Mouse (Mus musculus): ENCODE data around the gene Gm42688. TPM values are rescaled to one million over a fixed set of nuclear protein-coding genes. Genes with fewer than 3 reads are reported as not detected.

Gene Gm42688
- polyA plus RNA-seq, 1 experiment: 4.2 TPM

DNA sequence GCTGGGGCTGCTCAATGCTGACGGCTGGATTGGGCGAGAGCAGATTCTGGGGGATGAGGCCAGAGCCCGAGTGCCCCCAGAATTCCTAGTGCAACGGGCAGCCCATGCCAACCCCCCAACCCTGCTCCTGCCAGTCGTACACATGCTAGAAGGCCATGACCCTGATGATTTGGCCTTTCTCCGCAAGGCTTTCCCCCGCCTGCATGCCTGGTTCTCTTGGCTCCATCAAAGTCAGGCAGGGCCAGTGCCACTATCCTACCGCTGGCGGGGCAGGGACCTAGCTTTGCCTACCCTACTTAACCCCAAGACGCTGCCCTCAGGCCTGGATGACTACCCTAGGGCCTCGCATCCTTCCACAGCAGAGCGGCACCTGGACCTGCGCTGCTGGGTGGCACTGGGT, 16.2 kb downstream of the Gm42688 start:
- 95% methylated on average over 13 of the region's 13 CpGs for WGBS
- Histone ChIP-seq H3K4me3 (ENCODE audit: low read depth, low read length) (no peak overlapping the region), H3K36me3 (ENCODE audit: control insufficient read depth, insufficient read depth, low read length) (peaks cover 6% of the 10 kb centered on the region), H3K27me3 (ENCODE audit: control insufficient read depth, insufficient read depth, low read length) (no peaks in the 10 kb centered on the region), H3K4me1 (ENCODE audit: control insufficient read depth, insufficient read depth, insufficient read length, low read length) (peaks cover 21% of the 10 kb centered on the region), H3K27ac (ENCODE audit: insufficient read depth, low read depth, low read length) (no peak overlapping the region)
- no peak for TF ChIP-seq CTCF (IDR thresholded peaks at IDR 0.05; ENCODE audit: extremely low read depth, insufficient read length, insufficient replicate concordance, low read depth, low read length)

DNA sequence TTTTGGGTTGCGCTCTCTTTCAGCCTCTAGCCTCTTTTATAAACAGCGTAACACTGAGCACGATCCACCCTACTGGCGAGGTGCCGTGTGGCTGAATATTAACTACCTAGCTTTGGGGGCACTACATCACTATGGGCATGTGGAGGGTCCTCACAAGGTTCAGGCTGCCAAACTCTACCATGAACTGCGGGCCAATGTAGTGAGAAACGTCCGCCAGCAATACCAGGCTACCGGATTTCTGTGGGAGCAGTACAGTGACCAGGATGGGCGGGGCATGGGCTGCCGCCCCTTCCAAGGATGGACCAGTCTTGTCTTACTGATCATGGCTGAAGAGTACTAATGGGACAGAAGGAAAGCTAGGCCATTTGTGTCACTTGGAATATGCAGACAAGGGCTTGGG, 17.0 kb downstream of the Gm42688 start:
- 84% methylated on average over 11 of the region's 11 CpGs for WGBS
- H3K4me3 ChIP-seq (ENCODE audit: low read depth, low read length): no peak overlapping the region
- H3K27me3 ChIP-seq (ENCODE audit: control insufficient read depth, insufficient read depth, low read length): no peaks in the 10 kb centered on the region
- H3K36me3 ChIP-seq (ENCODE audit: control insufficient read depth, insufficient read depth, low read length): peaks cover 6% of the 10 kb centered on the region
- no peak overlapping the region for H3K27ac ChIP-seq (ENCODE audit: insufficient read depth, low read depth, low read length)
- peaks cover 21% of the 10 kb centered on the region for H3K4me1 ChIP-seq (ENCODE audit: control insufficient read depth, insufficient read depth, insufficient read length, low read length)
- TF ChIP-seq CTCF (IDR thresholded peaks at IDR 0.05; ENCODE audit: extremely low read depth, insufficient read length, insufficient replicate concordance, low read depth, low read length) (no peak), POLR2A (IDR thresholded peaks at IDR 0.05; ENCODE audit: low read depth, low read length) (no peak)

DNA sequence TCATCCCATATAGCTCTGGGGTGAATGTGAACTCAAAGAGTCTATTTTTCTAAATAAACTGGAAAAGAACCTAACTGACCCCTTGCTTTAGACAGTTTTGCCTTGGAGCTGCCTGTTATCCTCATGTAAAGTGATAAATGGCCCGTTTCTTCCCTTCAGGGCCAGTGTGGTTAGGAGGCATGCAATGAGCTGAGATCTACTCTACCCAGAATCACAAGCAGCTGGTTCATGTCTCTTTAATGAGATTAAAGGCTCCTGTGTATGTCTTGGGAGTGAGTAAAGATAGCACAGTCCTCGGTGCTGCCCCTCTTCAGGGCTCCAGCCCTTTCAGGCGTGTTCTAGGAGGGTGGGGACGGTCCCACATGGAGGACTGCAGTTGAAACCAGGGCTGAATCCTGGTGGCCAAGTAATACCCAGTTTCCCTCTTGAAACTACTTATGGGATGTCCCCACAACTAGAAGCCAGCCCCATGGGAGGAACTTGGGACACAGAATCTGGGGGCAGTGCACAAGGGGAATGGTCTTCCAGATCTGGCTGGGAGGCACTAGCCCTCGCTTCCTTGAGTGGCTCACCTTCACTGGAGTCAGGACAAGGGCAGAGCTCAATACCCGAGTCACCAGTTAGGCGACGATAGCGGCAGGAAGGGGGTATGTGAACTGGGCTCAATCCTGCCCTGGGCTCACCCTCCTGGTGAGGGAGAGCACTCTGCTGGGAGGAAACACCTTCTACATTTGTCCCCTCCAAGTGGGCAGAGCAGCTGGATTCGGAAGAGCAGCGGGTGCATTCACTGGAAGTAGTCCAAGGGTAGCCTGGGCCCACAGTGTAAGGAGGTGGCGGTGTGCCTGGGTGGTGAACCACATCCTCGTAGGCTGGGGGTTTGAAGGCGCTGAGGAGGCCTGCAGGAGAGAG, 17.7 kb downstream of the Gm42688 start:
- Histone ChIP-seq H3K27ac (ENCODE audit: insufficient read depth, low read depth, low read length) (no peak overlapping the region), H3K27me3 (ENCODE audit: control insufficient read depth, insufficient read depth, low read length) (no peaks in the 10 kb centered on the region), H3K4me3 (ENCODE audit: low read depth, low read length) (no peak overlapping the region), H3K36me3 (ENCODE audit: control insufficient read depth, insufficient read depth, low read length) (peaks cover 6% of the 10 kb centered on the region), H3K4me1 (ENCODE audit: control insufficient read depth, insufficient read depth, insufficient read length, low read length) (peaks cover 21% of the 10 kb centered on the region)
- TF ChIP-seq CTCF (IDR thresholded peaks at IDR 0.05; ENCODE audit: extremely low read depth, insufficient read length, insufficient replicate concordance, low read depth, low read length) (no peak), POLR2A (IDR thresholded peaks at IDR 0.05; ENCODE audit: low read depth, low read length) (no peak)
- 70% methylated on average over 14 of the region's 14 CpGs for WGBS

DNA sequence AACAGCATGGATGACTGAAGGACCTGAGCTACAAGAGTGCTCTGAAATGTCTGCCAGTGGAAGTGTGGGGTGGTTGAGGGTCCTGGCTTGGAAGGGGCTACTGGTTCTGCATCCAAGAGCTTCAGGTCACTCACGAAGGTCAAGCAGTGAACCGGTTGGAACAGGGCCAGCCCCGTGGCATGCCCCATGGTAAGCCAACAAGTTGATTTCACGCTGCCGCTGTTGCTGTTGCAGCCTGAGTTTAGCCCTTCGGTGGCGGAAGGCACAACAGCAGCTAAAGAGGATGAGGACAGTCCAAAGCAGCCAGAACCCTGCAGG, 18.3 kb downstream of the Gm42688 start:
- 56% methylated on average over 7 of the region's 7 CpGs for WGBS
- H3K36me3 ChIP-seq (ENCODE audit: control insufficient read depth, insufficient read depth, low read length): peaks cover 6% of the 10 kb centered on the region
- H3K4me3 ChIP-seq (ENCODE audit: low read depth, low read length): no peak overlapping the region
- TF ChIP-seq POLR2A (IDR thresholded peaks at IDR 0.05; ENCODE audit: low read depth, low read length) (no peak), CTCF (IDR thresholded peaks at IDR 0.05; ENCODE audit: extremely low read depth, insufficient read length, insufficient replicate concordance, low read depth, low read length) (no peak)
- no peak overlapping the region for H3K27ac ChIP-seq (ENCODE audit: insufficient read depth, low read depth, low read length)
- peaks cover 22% of the 10 kb centered on the region for H3K4me1 ChIP-seq (ENCODE audit: control insufficient read depth, insufficient read depth, insufficient read length, low read length)
- no peaks in the 10 kb centered on the region for H3K27me3 ChIP-seq (ENCODE audit: control insufficient read depth, insufficient read depth, low read length)

DNA sequence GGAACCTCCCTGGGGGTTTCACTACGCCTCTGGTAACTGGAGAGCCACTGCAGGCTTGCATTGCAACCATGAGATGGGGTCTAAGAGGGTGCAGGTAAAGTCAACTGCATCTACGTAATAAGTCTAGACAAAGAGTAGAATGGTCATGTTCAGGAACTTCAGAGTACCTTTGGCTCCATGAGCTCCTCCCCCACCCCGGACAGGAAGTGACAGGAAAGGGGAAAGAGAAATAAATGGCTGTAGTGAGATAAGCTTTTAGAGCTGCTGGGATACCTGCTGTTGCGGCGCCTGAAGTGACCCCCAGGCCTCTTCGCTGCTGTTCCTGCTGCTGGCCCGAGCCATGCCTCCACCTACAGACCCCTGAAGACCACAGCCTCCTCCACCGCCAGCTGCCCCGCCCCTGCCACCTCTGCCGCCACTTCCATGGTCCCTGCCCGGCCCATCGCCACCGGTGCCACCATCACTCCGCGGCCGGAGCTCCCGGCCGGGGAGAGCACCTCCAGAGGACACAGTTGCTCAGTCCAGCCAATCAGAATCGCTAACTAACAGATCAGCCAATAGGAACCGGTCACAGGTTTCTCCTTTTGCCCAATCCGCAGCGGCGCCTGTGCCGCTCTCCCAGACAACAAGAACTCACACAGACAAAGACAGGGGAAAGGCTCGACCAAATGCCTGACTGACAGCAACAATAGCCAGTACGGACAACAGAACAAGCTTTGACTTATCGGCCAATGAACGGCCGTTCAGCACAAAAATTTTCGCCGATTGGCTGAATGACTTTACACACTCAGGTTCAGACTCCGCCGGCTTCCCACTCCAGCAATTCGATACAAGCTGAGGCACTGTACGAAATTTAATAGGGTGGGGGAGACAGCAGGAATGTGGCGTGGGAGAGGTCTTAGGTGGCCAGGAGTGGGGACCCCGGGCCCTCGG, 19.8 kb downstream of the Gm42688 start, which contains the start of gene Wbp1:
TSS of gene Wbp1 (minus strand) at position 630 of the 933 bp plus-strand sequence.
- Histone ChIP-seq H3K4me3 (ENCODE audit: low read depth, low read length) (peak within 1 kb of the TSS; percentile 86), H3K4me1 (ENCODE audit: control insufficient read depth, insufficient read depth, insufficient read length, low read length) (peaks cover 19% of the 10 kb centered on the region), H3K27ac (ENCODE audit: insufficient read depth, low read depth, low read length) (peak within 1 kb of the TSS; percentile 91), H3K36me3 (ENCODE audit: control insufficient read depth, insufficient read depth, low read length) (peaks cover 6% of the 10 kb centered on the region), H3K27me3 (ENCODE audit: control insufficient read depth, insufficient read depth, low read length) (no peaks in the 10 kb centered on the region)
- under 1% methylated on average over 38 of the region's 38 CpGs for WGBS
- peak; percentile 91 for TF ChIP-seq POLR2A (IDR thresholded peaks at IDR 0.05; ENCODE audit: low read depth, low read length)
- no peak for TF ChIP-seq CTCF (IDR thresholded peaks at IDR 0.05; ENCODE audit: extremely low read depth, insufficient read length, insufficient replicate concordance, low read depth, low read length)

DNA sequence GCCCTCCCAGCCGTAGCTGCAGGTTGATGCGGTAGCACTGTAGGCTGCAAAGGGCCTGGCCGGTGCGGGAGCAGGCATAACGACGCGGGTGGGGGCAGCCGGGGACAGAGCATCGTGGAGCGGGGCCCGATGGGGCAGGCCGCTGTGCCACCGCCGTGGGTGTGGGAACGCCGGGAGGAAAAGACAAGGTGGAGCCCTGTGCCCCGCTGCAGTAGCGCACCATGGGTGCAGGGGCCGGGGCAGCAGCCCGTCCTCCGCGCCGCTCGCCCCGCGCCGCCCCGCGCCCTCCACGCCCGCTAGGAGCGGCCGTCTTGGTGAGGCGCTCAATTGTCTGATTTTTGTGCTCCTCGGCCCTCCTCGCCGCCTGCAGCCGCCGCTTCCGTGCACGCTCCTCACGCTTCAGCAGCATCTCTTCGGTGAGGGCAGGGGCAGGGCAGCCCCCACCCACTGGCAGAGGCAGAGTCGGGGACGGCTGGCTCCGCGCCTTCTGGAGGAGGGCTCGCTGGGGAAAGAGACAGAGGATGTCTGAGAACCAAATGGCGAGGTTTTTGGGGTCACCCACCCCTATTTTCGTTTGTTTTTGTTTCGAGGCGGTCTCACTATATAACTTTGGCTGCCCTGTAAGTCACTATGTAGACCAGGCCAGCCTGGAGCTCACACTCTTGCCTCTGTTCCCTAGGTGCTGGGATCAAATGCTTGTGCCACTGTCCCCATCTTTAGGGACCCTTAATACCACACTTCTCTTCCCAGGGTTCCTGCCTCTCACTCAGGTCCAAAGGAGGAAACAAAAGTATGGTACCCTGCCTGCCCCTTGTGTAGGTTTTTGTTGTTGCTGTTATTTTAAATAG, 20.7 kb downstream of the Gm42688 start:
- H3K27ac ChIP-seq (ENCODE audit: insufficient read depth, low read depth, low read length): peak overlapping the region; percentile 74
- 2% methylated on average over 52 of the region's 52 CpGs for WGBS
- TF ChIP-seq CTCF (IDR thresholded peaks at IDR 0.05; ENCODE audit: extremely low read depth, insufficient read length, insufficient replicate concordance, low read depth, low read length) (no peak), POLR2A (IDR thresholded peaks at IDR 0.05; ENCODE audit: low read depth, low read length) (no peak)

More for the DNA sequence above, 20.7 kb downstream of the Gm42688 start:
- H3K27me3 ChIP-seq (ENCODE audit: control insufficient read depth, insufficient read depth, low read length): no peaks in the 10 kb centered on the region
- H3K36me3 ChIP-seq (ENCODE audit: control insufficient read depth, insufficient read depth, low read length): peaks cover 6% of the 10 kb centered on the region
- peak overlapping the region; percentile 76 for H3K4me3 ChIP-seq (ENCODE audit: low read depth, low read length)
- H3K4me1 ChIP-seq (ENCODE audit: control insufficient read depth, insufficient read depth, insufficient read length, low read length): peaks cover 15% of the 10 kb centered on the region
